Mouse (Mus musculus): ENCODE data around the gene Olfr143.

The Olfr143 gene

DNA sequence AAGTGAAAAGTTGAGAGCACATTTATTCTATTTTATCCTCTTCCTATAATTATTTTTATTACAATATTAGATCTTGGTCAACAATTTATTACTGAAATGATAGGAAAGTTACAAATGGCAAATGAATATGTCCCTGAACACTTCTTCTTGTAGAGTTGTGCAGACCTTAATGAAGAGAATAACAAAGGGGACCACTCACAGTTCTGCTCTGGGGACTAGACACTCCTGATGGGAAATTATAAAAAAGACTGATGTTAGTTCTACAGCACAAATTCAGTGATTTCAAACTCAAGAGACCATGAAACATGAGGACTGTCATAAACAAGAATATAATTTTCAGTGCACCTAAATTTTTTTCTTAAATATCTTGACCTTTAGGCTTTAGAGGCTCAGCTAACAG lies at the start of gene Olfr143:
TSS of gene Olfr143 (plus strand) at position 301 of the 400 bp plus-strand sequence.
- in situ Hi-C loops (cut with MboI, MseI), result no loop called here

DNA sequence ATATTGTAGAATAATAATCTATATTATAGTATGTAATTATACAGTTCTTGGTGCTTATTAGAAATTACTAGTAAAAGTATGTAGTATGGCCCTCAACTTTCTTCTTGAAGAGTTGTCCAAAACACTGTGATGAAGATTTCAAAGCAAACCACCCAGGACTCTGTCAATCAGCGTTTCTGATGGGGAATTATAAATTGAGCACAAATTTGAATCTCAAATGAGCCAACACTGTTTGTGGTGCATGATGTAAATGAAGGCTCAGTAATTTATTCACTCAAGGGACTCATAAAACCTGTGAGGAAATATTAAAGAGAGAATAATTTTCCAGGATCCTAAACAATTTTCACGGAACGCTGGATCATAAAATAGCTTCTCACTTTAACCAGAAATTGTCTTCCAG lies 44.5 kb upstream of the Olfr143 start, which contains the start of gene Olfr893:
TSS of gene Olfr893 (plus strand) at position 301 of the 400 bp plus-strand sequence.
- in situ Hi-C loops (cut with MboI, MseI), result no loop called here

- in situ Hi-C loops (cut with MboI, MseI), result no loop called here
These were observed 34.8 kb upstream of the Olfr143 start, which contains the start of gene Olfr894 for GRCm38 (mm10) chr9:38217755-38218154. Gene Olfr894 (plus strand): TSS chr9:38218055.

DNA sequence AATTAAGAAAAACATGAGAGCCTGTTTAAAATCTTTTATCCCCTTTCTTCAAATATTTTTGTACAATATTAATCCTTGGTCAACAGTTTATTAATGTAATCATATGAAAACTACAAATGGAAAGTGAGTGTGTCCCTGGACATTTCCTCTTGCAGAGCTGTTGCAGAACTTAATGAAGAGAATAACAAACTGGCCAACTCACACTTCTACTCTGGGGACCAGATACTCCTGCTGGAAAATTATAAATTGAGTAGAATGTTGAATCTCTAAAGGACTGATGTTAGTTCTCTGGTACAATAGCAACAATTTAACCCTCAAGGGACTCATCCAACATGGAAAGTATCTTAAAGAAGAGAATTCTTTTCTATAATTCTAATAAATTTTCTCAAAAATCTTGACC lies 15.0 kb downstream of the Olfr143 start, which contains the start of gene Olfr895:
TSS of gene Olfr895 (plus strand) at position 301 of the 400 bp plus-strand sequence.
- in situ Hi-C loops (cut with MboI, MseI), result no loop called here

DNA sequence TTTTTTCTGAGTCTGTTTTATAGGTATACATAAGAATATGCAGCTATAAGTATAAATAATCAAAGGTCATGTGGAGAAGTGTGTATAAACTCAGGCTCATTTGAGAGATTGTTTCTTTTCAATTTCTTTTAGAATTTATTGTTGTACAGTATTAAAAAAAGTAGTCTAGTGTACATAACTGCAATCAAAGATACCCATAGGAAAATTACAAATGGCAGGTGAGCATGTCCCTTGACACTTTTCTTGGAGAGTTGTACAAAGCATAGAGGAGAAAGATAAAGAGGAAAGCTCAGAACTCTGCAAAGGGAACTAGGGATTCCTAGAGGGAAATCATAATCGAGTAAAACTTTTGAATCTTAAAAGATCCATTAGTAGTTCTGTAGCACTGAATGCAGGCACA lies 38.2 kb downstream of the Olfr143 start, which contains the start of gene Olfr896-ps1:
TSS of gene Olfr896-ps1 (plus strand) at position 301 of the 400 bp plus-strand sequence.
- in situ Hi-C loops (cut with MboI, MseI), result no loop called here

All from regulatory T cell (primary cell).